Mouse (Mus musculus) megakaryocyte progenitor cell, adult 5-6 weeks (primary cell): ENCODE results near the gene Aip. TPM values are rescaled to one million over a fixed set of nuclear protein-coding genes. Genes with fewer than 3 reads are reported as not detected.

Experiments
- ATAC-seq: replicated peaks from 2 replicates; pipeline ENCODE4 v1.8.0; 2016; ENCODE audit warnings: mild to moderate bottlenecking, moderate TSS enrichment, inconsistent platforms; ENCODE audit not compliant: poor library complexity
- total RNA-seq, 2 experiments: library from RNA; stranded (forward) in 1 of 2; stranded (reverse) in 1 of 2; fragments of 157-497, 149-512 nt in 1 of 2; fragments of 200-1000 nt in 1 of 2; gene quantifications; 2 replicates each; pipeline versions ENCODE4 v1.2.3 to v1.2.4; 2015 to 2017

Aip gene
- total RNA-seq, 2 experiments from 2014 or later: 24.4 to 61.9 TPM

- ATAC-seq: no peak
Measured at GRCm38 (mm10) chr19:4114551-4114950, 11.1 kb downstream of the Aip start.

GRCm38 (mm10) chr19:4113806-4114230 lies 11.8 kb downstream of the Aip start:
- ATAC-seq: peak; percentile 35

GRCm38 (mm10) chr19:4113186-4113805 lies 12.4 kb downstream of the Aip start:
- ATAC-seq: peak; percentile 92

GRCm38 (mm10) chr19:4112063-4112960 lies 13.3 kb downstream of the Aip start:
- 0 out of 2 replicates have a peak, but pooled peaks have one; percentile 7 for ATAC-seq

GRCm38 (mm10) chr19:4108535-4108934 lies 17.1 kb downstream of the Aip start:
- ATAC-seq: no peak

- no peak for ATAC-seq
Measured at GRCm38 (mm10) chr19:4106654-4107053, 19.0 kb downstream of the Aip start.

- no peak for ATAC-seq
Measured at GRCm38 (mm10) chr19:4104675-4105194, 20.9 kb downstream of the Aip start.

GRCm38 (mm10) chr19:4103792-4104191 lies 21.9 kb downstream of the Aip start:
- no peak for ATAC-seq

- ATAC-seq: no peak
Measured at GRCm38 (mm10) chr19:4103294-4103693, 22.4 kb downstream of the Aip start.

GRCm38 (mm10) chr19:4102626-4103025 lies 23.0 kb downstream of the Aip start:
- ATAC-seq: no peak

- ATAC-seq: no peak
Measured at GRCm38 (mm10) chr19:4102049-4102448, 23.6 kb downstream of the Aip start.

GRCm38 (mm10) chr19:4101466-4101865 lies 24.2 kb downstream of the Aip start:
- no peak for ATAC-seq

- ATAC-seq: no peak
Measured at GRCm38 (mm10) chr19:4100718-4101261, 24.9 kb downstream of the Aip start.

- ATAC-seq: no peak
Measured at GRCm38 (mm10) chr19:4099837-4100717, 25.6 kb downstream of the Aip start, which contains the start of gene Pitpnm1. Gene Pitpnm1 (plus strand): TSS chr19:4099998.

- ATAC-seq: peak; percentile 56
Measured at GRCm38 (mm10) chr19:4099056-4099455, 26.6 kb downstream of the Aip start.

- no peak for ATAC-seq
Measured at GRCm38 (mm10) chr19:4098426-4098825, 27.2 kb downstream of the Aip start.

GRCm38 (mm10) chr19:4097441-4097825 lies 28.2 kb downstream of the Aip start:
- peak; percentile 41 for ATAC-seq

- peak; percentile 76 for ATAC-seq
Measured at GRCm38 (mm10) chr19:4096642-4097440, 28.8 kb downstream of the Aip start, which contains the start of gene Cdk2ap2. Gene Cdk2ap2 (plus strand): TSS chr19:4097182.

GRCm38 (mm10) chr19:4095802-4096201 lies 29.9 kb downstream of the Aip start:
- no peak for ATAC-seq
